Mouse (Mus musculus): ENCODE data around the gene Col5a3. TPM values are rescaled to one million over a fixed set of nuclear protein-coding genes. Genes with fewer than 3 reads are reported as not detected.

Col5a3 gene
- 20.4 and 60.9 TPM in 2 replicates for polyA plus RNA-seq (2015; fragmentation: Nextera tagmentation; extraction: Ambion mirVana)

GRCm38 (mm10) chr9:20814521-20815272 is at the start of gene Col5a3:
Gene Col5a3, minus strand, starts transcription at chr9:20815067.

GRCm38 (mm10) chr9:20818236-20818635 is 3.4 kb upstream of the Col5a3 start, which contains the start of gene Rdh8:
Gene Rdh8, plus strand, starts transcription at chr9:20818503.

GRCm38 (mm10) chr9:20746017-20746660 is 68.7 kb downstream of the Col5a3 start, which contains the start of gene Olfm2:
Gene Olfm2, minus strand, starts transcription at chr9:20746349.

Other genes starting within 250 kb of the Col5a3 start
- gene Zfp846, start 233.8 kb downstream of the Col5a3 start, polyA plus RNA-seq (2015; fragmentation: Nextera tagmentation; extraction: Ambion mirVana) = 10.1 and 11.5 TPM in 2 replicates
- gene Ubl5, start 172.2 kb downstream of the Col5a3 start, polyA plus RNA-seq (2015; fragmentation: Nextera tagmentation; extraction: Ambion mirVana) = 456 and 566 TPM in 2 replicates
- 14.4 and 15.4 TPM in 2 replicates for gene Fbxl12, start 170.3 kb downstream of the Col5a3 start, polyA plus RNA-seq (2015; fragmentation: Nextera tagmentation; extraction: Ambion mirVana)
- gene Pin1, start 163.0 kb downstream of the Col5a3 start, polyA plus RNA-seq (2015; fragmentation: Nextera tagmentation; extraction: Ambion mirVana) = 50.3 and 56.1 TPM in 2 replicates
- gene Olfm2, start 68.7 kb downstream of the Col5a3 start, polyA plus RNA-seq (2015; fragmentation: Nextera tagmentation; extraction: Ambion mirVana) = 10.1 and 30.7 TPM in 2 replicates
- gene Rdh8, start 3.4 kb upstream of the Col5a3 start, polyA plus RNA-seq (2015; fragmentation: Nextera tagmentation; extraction: Ambion mirVana) = not detected in 2 replicates
- 12.4 and 27.2 TPM in 2 replicates for gene A230050P20Rik, start 53.6 kb upstream of the Col5a3 start, polyA plus RNA-seq (2015; fragmentation: Nextera tagmentation; extraction: Ambion mirVana)
- 3.2 and 3.9 TPM in 2 replicates for gene Angptl6, start 64.7 kb upstream of the Col5a3 start, polyA plus RNA-seq (2015; fragmentation: Nextera tagmentation; extraction: Ambion mirVana)
- gene Ppan, start 73.1 kb upstream of the Col5a3 start, polyA plus RNA-seq (2015; fragmentation: Nextera tagmentation; extraction: Ambion mirVana) = 26.7 and 36.0 TPM in 2 replicates
- 160 and 181 TPM in 2 replicates for gene Eif3g, start 83.6 kb upstream of the Col5a3 start, polyA plus RNA-seq (2015; fragmentation: Nextera tagmentation; extraction: Ambion mirVana)
- gene Dnmt1, start 144.8 kb upstream of the Col5a3 start, polyA plus RNA-seq (2015; fragmentation: Nextera tagmentation; extraction: Ambion mirVana) = 20.2 and 26.5 TPM in 2 replicates
- gene S1pr2, start 161.7 kb upstream of the Col5a3 start, polyA plus RNA-seq (2015; fragmentation: Nextera tagmentation; extraction: Ambion mirVana) = 25.8 and 29.4 TPM in 2 replicates
- gene Mrpl4, start 187.7 kb upstream of the Col5a3 start, polyA plus RNA-seq (2015; fragmentation: Nextera tagmentation; extraction: Ambion mirVana) = 98.2 and 154 TPM in 2 replicates
- gene Icam1, start 200.9 kb upstream of the Col5a3 start, polyA plus RNA-seq (2015; fragmentation: Nextera tagmentation; extraction: Ambion mirVana) = 10.3 TPM in 2 replicates
- gene Icam4, start 214.3 kb upstream of the Col5a3 start, polyA plus RNA-seq (2015; fragmentation: Nextera tagmentation; extraction: Ambion mirVana) = 4.3 and 5.4 TPM in 2 replicates
- gene Icam5, start 217.0 kb upstream of the Col5a3 start, polyA plus RNA-seq (2015; fragmentation: Nextera tagmentation; extraction: Ambion mirVana) = 0.15 and 0.16 TPM in 2 replicates

Data from adrenal gland, postnatal 0 days (tissue).